Mouse (Mus musculus) urinary bladder, postnatal 10 days (tissue): ENCODE results near the gene Rpl36.
"Not testable (repeated sequence)": the region's sequence is repeated elsewhere in the genome, so short reads cannot be mapped to it uniquely, and the experiment has no call there.

Experiments
- DNase-seq: peaks from one replicate; pipeline ENCODE4 v3.0.0; 2022; ENCODE audit warnings: low spot score

Rpl36 gene

DNA sequence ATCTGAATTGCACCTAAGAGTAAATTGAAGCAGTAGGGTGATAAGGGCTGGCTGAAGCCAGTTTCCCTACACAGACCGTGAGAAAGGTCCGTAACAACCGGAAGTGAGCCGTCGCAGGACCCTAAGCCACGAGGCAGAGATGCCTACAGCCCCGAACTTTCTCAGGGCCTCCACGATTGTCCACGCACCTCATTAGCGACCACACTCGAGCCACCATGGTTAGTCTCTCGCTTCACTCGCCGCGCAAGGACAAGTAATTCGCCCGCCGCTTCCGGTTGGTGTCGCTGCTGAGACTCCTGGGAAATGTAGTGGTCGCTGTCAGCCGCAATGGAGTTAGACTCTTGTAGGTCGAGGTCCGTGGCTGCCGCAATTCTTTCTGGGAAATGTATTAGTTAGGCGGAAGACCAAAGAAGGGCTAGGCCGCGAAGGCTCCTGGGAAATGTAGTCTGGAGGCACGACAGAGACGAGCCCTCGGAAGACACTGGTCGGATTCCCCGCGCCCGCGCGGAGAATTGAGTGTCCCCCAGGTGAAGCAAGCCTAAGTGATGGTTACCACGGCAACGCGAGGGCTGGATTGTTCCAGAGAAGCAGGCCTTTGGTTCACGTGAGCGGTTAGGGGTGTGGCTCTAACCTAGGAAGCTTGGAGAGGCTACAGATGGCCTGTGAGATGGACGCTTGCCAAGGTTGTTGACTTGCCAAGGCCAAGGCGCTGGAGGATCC, 3.6 kb upstream of the Rpl36 start, which contains the start of gene 2410015M20Rik:
2410015M20Rik (minus strand) TSS at position 320 of the 720 bp plus-strand sequence.
- peak; percentile 72 for DNase-seq

DNA sequence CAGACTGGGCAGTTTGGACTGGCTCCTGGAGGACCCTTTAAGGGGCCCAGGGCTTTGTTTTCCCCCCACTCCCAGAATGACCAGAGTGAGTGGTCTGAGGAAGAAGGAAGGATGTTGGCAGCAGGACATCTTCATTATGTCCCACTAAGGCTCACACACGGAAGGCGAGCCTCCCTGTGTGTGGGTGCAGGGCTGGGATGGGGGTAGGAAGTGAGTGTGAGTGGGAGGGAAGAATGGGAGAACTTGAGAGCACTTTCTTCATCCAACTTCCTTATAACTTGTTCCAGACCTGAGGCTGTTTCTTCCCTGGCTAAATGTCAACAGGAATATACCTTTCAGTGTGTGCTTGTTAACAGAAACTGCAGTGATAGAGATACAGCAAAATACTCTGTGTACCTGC, 1.9 kb upstream of the Rpl36 start:
- no peak for DNase-seq

DNA sequence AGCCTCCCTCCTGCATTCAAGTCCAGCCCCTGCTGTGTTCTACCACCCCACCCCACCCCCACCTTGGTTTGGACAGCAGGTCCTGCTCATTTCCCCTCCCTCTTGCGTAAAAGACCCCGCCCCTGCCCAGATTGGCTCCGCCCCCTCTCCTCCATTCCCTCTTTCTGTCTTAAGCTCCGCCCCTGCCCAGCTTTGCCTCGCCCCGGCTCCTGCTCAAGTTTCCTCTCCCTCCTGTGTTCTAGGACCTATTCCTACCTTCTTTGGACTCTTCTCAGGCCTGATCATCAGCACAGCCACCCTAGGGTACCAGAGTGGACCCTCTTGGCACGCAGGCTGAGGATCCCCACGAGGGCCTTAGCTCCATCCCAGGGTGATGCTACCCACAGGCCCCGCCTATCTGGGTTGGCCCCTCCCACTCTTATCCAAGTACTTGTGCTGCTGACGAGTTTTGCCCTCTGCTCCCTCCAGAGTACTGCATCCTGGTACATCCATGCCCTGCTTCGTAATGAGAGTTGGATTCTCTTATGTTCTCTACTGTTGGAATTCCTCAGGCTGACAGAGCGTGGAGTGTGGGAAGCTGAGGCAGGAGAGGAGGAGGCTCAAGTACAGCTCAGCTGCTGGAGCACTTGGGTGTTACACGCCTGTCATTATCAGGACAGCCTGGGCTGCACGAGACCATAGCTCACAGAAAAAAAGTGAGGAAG, 1.2 kb upstream of the Rpl36 start:
- DNase-seq = no peak

DNA sequence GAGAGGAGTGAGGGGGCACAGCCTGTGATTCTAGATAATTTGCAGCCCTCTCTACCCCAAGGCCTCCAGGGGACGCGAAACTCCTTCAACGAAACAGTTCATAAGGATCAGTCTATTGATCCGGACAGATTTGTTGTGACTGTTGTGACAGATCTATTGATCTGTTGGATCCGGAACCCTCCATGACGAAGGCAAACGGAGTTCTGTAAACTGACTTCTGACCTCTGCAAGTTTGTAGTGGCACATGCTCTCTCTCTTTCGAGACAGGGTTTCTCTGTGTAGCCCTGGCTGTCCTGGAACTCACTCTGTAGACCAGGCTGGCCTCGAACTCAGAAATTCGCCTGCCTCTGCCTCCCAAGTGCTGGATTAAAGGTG, 664 bp upstream of the Rpl36 start:
- not testable (repeated sequence) for DNase-seq

DNA sequence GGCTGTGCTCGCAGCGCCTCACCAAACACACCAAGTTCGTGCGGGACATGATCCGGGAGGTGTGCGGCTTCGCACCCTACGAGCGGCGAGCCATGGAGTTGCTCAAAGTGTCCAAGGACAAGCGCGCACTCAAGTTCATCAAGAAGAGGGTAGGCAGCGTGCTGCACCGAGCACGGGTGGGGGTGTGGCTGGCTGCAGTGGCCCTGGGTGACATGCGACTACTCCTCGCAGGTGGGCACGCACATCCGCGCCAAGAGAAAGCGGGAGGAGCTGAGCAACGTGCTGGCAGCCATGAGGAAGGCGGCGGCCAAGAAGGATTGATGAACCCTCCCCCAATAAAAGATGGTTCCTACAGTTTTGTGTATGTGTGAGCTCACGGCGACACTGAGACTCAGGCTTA, 677 bp downstream of the Rpl36 start:
- not testable (repeated sequence) for DNase-seq

DNA sequence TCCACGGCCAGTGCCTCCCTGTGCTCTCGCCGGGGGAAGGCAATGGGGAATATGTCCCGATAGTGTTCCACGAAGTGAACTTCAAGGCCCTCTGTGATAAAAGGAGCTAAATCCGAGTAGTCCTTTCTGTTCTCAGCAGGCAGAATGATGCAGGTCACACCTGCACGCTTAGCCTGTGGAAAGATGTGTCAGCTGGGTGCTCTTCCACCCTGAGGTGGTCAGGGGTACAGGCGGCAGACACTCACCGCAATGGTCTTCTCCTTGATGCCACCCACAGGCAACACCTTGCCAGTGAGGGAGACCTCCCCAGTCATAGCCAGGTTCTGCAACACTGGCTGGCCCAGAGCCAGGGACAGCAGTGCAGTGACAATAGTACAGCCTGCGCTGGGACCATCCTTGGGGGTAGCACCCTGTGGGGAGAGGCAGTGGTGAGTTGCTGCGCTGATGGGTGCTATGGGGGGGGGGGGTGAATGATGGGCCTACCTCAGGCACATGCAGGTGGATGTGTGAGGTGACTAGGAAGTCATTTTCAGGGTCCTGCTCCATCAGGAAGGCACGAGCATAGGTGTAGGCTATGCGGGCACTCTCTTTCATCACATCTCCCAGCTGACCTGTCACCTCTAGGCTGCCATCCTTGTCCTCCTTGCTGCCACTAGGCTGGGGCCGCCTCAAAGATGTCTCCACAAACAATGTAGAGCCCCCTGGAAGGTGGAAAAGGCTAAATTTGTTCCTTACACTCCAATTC, 1.3 kb downstream of the Rpl36 start:
- no peak for DNase-seq

DNA sequence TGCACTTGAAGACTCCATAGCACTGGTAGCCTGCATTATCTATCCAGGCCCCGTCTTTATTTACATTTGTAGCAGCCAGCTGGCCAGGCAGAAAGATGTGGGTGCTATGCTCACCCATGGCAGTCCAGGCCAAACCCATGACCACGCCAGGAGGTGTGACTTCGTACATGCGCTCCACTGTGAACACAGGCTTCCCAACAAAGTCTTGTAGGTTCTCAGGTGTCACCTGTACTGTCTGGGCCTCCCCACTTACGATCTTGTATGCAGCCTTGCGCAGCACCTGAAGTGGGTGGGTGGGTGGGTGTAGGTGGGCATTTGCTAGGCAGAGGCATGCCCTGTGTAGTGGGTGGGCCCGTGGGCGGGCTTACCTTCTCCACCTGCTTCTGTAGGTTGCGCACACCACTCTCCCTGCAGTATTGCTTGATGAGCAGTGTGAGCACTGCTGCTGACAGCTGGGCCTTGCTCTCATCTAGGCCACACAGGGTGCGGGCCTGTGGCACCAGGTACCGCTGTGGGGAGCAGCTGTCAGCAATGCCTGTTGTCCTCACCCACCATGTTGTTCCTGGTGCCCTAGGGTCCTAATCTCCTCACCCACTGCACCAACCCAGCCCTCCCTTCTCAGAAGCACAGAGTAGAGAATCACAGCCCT, 2.0 kb downstream of the Rpl36 start:
- no peak for DNase-seq

DNA sequence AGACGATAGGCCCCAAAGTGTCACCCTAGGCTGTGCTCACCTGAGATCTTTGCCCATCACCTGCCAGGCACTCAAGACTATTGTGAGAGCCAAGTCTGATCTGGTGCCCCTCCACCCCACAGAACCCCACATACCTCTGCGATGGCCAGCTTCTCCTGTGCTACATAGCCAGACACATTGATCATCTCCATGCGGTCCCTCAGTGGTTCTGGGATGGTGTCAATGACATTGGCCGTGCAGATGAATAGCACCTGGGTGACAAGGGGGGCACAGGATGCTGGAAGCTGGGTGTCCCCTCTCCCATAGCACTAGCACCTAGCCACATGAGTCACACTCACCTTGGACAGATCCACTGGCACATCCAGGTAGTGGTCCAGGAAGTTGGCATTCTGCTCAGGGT, 2.6 kb downstream of the Rpl36 start:
- DNase-seq = no peak

DNA sequence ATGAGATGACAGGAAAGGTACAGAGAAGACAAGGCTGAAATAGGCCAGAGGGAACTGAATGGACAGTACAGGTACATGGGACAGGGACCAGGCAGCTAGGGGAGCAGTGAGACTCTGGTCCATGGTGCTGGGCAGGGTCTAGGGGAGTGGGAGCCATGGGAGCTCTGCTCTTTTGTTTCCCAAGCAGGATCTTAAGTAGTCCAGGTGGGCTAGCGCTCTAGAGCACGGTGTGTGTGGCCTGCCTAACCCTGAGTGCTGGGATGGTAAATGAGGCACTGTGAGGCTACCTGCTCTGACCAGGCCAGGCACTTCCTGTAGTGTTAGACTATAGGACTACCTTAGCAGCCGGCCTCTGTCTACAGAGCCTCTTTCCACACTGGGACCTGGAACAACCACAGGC, 3.5 kb downstream of the Rpl36 start:
- DNase-seq = no peak

DNA sequence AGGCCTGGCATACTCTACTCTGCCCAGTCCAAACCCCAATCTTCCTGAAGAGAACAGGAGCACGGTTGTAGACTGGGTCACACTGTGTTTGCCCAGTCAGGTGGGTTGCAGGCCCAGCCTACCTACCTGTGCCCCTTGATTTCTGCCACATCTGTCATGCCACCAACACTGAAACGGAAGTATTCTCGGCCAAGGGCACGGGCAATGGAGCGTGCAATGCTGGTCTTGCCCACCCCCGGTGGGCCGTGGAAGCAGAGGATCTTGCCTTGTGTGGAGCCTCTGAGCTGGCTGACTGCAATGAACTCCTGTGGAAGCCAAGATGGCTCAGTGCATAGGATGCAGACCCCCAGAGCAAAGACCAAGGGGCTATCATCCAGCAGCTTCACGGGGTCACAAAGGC, 4.4 kb downstream of the Rpl36 start:
- DNase-seq = no peak

DNA sequence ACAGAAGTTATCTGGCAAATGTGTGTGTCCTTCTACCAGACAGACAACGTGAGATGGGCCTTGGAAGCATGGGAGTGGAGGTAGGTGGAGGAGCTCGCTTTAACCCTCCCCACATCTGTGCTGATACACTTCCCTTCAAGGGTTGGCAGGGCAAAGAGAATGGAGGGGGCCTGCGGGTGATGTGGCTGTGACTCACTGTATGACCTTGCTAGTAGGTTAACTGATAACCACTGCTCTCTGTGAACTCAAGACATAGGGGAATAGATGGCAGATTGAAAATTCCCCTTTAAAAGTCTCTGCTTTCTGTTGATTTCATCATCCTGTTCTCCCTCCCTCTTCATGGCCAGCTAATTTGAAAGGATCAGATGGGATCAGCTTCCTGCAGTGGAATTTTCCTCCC, 12.3 kb downstream of the Rpl36 start:
- DNase-seq = no peak

DNA sequence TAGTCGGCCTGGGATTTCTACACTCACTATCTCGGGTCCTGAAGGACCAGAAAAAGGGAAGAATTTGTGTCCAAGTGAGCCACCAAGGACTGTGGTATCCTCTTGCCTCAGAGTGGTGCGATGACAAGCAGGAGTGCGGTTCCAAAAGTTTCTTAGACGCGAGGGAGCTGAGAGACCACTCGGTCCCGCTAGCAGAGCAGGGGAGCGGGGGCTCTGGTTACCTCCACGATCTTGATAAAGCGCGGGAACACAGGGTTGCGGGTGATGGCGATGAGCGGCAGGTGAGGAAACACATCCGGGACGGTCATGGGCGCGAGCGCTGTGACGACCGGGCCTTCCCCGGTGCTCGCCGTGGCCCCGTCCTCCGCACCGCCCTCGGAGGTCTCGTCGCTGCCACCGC, 13.0 kb downstream of the Rpl36 start:
- no peak for DNase-seq

DNA sequence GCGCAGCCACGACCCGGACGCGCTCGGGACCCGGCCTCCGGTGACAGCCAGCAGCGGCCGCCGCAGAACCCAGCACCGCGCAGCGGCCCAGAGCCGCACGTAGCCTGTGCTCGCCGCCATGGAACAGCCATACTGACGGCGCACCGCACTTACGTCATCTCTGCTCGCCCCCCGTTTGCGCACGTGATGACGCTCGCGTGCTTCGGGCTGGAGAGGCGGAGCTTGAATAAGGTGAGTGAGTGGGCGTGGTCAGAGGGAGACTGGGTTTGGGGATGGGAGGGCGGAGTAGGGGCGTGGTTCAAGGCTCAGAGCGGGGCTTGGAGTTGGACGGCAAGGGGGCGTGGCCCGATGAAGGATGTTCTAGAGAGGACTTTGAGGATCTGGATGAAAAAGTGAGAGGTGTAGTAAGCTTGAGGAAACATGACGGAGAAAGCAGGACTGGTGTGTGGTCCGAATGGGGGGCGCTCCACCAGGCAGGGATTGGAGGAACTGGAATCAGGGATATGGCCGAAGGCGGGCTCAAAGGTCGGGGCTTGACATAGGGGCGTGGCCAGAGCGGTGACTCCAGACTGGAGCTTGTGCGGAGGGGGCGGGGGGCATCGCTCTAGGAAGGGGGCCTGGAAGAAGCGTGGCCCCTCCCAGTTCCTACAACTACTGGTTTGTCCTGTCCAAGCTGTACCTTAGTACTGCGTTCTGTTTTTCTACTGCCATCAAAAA, 13.7 kb downstream of the Rpl36 start, which contains the start of gene Lonp1:
Lonp1 (minus strand) TSS at position 134 of the 717 bp plus-strand sequence.
- DNase-seq = peak; percentile 96

DNA sequence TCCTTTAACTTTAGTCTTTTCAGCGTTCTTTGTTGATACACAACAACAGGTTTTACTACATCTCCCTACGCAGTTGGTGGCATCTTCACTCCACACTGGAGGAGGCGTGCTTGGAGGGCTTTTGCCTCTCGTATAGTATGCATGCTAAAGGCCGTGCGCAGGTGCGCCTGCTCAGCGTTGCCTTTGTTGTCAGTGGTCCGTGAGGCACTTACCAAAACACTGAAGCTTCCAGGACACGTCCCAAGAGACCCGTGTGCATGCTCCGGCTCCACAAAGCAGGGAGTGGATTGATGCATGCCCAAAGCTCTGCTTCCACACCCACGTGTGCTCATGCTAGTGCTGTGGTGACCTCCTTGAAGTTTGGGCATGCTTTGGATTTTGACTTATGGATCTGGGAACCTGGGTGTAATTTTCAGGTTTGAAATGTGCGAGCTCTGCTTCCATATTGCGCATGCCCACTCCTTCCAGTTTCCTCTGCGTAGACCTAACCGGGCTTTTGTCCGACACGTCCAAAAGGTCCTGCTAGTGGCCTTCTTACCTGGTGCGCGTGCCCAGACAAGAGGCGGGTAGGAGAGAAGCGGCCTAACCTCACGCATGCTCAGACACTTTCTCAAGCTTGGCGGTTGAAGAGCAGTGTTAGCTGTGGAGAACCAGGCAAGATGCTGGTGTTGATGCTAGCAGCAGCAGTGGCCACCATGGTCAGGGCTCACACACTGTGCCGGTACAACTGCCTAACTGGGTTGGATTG, 14.5 kb downstream of the Rpl36 start, which contains the start of gene Catsperd:
Catsperd (plus strand) TSS at position 614 of the 748 bp plus-strand sequence.
- DNase-seq = no peak

DNA sequence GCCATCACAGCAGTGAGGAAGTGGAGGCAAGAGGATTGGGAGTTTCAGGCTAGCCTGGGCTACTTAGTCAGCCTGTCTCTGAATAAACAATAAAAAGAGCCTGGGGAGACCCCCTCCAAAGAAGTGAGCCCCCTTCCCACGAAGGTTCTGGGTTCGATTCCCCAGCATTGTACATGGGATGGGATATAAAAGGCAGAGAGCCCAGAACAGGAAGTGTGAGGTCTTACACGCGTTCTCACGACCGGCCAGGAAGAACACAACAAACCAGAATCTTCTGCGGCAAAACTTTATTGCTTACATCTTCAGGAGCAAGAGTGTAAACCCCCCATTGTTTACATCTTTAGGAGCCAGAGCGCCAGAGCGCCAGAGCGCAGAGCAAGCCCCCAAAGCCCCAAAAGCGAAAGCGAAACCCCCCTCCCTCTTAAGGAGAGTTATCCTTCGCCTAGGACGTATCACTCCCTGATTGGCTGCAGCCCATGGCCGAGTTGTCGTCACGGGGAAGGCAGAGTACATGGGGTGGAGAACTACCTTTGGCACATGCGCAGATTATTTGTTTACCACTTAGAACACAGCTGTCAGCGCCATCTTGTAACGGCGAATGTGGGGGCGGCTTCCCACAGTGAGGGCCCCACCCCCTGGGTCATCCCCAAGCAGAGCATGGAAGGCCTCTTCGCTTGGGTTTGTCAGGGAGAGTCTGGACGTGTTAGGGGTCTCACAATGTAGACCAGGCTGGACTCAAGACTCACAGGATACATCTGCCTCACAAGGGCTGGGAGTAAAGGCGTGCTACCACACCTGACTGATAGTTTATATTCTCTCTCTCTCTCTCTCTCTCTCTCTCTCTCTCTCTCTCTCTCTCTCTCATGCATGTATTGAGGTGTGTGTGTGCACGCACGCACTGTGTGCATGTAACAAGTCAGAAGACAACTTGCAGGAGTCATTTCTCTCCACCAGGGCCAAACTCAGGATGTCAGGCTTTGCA, 16.9 kb downstream of the Rpl36 start:
- DNase-seq = not testable (repeated sequence)

DNA sequence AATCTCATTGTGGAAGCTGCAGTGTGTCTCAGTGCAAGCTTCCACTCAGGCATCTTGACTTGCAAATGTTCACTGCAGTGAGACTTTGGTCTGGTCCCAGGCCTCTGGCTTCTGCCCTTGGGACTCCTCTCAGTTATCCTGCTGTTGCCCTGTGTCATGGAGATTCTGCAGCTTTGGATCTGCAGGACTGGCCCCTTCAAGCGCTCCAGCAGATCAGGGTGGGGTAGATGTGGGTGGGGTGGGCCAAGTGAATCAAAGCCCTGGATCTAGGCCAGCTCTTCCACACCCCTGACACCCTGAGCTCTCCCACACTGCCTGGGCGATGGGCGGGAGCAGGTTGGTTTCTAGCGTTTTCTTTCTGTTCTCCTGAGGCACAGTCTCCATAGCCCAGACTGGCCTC, 18.6 kb downstream of the Rpl36 start:
- DNase-seq = no peak

DNA sequence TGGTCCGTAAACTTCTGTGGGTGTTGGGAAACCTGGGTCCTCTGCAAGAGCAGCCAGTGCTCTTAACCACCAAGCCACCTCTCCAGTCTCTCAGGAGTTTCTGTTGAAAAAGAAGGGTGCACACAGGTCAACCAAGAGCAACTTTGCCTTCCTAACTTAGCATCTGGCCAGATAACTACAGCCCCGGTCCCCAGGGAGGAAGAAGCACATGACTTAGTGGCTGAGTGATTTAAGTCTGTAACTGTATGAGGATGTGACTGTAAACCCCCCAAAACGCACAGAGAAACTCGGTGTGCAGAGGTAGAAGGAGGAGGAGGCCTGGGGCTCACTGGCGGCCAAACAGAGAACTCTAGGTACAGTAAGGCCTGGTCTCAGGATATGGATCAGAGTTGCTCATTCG, 20.8 kb downstream of the Rpl36 start:
- no peak for DNase-seq

DNA sequence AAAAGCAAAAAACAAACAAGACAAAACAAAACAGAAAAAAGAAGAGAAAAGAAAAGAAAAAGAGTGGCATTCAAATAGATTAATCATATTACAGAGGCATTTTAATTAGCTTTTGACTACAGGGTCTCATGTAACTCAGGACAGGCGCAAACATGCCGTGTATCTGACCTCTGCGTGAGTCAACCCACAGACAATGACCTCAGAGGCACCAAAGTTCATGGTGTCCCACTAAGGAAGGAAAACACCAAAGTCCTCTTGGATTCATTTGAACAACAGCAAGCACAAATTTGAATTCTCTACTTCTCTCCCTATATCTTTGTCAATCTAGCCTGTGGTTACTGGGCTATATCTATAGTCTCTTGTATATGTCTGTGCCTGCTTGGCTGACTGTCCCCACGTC, 30.0 kb downstream of the Rpl36 start:
- DNase-seq = no peak

DNA sequence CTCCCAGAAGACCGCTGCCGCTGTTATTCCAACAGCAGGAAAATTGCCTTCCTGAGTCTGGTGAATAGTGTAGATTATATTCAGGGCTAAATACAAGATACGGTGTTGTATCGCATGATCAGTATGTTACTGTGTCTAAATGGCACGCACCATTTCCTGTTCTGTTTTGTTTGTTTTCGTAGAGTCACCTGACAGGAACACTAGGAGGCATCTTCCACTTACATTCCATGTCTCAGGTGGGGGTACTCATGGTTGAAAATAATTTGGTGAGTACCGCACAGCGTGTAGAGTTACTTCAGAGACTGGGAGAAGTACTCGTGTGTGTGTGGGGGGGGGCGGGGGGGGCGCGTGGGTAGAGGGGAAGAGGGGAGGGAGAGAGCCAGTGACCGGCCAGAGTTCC, 34.3 kb downstream of the Rpl36 start:
- DNase-seq = no peak

DNA sequence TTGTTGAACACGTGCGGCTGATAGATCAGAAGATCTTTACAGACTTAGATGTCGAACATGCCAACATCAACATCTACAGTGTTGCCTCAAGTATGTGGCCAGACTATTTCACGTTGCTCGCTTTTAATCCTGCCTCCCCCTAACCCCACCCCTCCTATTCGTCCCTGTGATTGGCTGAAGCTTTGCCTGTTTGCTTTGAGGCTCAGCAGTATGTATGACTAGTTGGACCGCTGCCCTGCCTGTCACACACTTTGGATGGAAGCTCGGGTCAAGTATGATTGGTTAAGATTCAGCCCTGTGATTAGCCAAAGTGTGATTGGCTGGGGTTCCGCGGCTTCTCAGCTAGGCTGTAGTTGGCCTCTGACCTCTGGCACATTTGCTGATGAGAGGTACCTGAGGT, 38.6 kb downstream of the Rpl36 start:
- no peak for DNase-seq
